Mouse (Mus musculus): Measurements from ENCODE around the gene Sik2.

Sik2 gene

DNA sequence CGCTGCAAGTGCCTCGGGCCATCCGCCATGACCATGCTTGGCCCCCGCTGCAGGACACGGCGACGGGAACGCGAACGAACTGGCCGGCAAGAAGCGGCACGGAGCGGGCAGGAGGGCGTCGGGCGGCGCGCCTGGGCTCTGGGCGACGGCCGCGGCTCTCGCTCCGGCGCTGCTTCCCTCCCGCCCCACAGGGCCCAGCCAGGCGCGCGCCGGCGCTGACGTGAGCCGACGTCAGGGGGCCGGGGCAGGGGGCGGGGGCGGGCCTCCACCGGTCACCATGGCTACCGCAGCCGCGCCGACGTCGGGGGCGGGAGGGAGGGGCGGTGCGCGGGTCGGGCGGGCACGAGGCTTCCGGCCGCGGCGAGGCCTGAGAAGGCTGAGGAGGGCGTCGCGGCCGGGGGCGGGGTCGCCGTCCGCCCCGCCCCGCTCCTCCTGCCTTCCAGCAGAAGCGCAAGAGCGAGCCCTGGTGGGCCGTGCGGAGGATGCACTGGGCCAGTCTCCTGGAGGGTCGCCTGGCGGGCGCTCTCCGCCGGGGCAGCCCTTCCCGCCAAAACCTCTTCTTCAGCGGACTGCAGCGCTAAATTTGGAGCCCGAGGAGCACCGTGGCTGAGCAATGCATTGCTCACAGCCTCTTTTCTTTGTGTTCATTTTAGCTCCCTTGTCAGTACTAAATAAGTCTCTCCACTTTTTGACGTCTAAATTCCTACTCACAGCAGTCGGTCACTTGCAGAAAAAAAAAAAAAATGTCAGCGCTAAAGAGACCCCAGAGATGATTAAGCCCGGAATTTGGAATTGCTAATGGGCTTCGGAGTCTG is at the start of gene Sik2:
Gene Sik2 (minus strand): TSS at position 233 of the 815 bp plus-strand sequence.
- DNase-seq, result peak; percentile 90 to 95

DNA sequence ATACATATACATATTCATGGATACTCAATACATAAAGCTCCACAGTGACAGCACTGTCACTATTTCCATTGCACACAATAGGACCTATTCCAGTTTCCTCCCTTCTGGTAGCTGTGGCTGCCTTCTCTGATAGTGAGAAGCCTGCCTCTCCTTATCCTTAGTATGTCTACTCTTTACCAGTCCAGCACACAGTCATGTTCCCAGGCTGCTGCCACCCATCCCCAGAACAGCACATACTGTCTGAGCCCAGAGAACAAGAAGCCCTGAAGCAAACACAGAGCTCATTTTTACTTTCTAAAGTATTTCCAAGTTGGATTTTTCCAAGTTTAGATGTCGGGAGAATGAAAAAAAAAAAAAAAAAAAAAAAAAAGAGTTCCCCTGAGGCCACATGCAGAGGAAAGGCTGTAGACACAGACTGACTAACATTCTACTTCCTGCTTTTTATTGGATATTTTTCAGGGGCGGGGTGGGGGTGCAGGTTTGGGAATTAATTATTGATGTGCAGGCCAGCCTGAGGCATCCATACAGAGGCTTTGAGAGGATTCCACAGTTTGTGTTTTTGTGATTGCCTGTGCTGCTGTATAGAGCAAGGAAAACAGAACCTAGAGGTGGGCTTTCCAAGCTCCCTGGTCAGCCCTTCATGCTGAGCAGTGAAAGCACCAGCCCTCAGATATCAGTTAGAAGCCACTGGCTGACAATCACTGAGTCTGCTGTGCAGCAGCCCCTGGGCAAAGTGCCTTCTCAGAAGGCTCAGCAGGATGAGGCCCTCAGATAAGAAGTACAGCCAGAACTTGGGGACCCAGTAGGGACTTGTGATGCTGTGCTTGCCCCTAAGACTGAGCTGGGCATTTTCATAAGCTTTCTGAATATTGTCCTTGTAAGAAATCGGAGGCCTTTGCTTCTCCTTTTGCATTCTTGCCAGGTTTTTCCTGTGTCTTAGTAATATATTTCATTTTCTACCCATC is 47.8 kb upstream of the Sik2 start:
- DNase-seq, result peak; percentile 16 to 26

GRCm38 (mm10) chr9:51052180-51052579 is 43.3 kb upstream of the Sik2 start:
- DNase-seq, result peak in 1 of 2 experiments; percentile 8

DNA sequence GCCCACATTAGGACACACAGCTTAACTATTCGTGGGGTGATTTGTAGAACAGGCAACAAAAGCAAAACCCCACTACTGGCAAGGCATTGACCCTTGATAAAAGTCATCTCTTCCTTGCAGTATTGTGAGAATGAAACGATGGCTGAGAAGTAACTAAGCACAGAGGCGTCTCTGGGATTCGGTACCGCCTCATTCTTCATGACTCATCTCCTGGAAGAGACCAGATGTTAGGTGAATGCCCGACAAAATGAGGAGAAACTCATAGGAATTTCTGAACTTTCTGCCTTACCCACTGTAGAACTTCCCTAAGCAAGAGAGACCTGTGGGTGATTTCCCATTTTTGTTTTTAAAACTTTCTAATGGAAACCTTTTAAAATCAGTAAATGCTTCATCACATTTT is 33.3 kb upstream of the Sik2 start:
- no peak for DNase-seq

DNA sequence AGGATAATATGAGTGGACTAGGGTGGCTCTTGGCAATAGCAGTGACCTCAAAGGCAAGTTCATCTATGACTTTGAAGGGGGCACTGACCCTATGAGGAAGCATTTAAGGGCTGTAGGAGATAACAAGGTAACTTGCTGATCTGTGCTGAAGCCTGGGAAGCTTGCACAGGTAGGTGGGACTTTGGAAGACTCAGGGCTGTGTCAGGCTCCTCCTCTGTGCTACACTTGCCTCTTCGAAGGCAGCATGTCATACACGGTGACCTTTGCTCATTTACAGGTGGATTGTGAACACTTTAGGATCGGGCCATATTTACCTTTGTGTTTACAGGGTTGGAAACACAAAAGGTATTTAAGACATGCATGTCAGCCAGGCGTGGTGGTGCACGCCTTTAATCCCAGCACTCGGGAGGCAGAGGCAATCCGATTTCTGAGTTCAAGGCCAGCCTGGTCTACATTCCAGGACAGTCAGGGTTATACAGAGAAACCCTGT is 32.7 kb upstream of the Sik2 start:
- DNase-seq, result no peak

GRCm38 (mm10) chr9:51032785-51033529 is 24.1 kb upstream of the Sik2 start:
- DNase-seq, result no peak

DNA sequence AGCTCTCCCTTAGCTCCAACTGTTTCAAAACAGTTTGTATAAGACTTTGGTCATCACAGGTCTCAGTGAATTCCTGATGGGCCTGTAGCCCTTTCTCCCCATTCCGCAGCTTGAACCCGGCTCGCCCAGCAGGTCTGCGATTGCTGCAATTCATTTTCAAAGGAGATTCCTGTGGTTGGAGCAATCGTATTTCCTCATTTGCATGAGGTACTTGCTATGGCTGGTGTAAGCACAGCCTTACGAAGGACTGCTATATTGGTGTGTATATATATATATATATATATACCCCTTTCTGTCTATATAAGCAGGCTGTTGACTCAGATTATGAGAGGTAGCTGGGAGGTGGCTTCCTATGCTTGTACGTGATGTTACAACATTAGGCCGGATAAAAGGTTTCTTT is 23.4 kb upstream of the Sik2 start:
- DNase-seq, result no peak

GRCm38 (mm10) chr9:51031603-51032002 is 22.7 kb upstream of the Sik2 start:
- DNase-seq, result no peak

DNA sequence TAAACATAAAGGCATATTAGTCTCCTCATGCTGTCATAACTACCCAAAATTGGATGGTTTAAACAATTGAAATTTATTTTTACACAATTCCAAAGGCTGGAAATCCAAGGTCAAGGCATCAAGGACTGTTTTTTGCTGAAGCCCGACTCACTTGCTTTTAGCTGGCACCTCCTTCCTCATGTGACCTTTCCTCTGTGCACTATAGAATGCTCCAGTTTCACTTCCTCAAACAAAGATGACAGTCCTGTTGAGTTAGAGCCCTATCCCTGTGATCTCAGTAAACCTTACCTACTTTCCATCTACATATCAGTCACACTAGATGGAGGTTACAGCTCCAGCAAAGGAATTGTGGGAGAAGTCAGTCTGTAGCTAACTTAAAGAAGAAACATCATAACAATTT is 21.3 kb upstream of the Sik2 start:
- DNase-seq, result no peak

GRCm38 (mm10) chr9:51026952-51027351 is 18.1 kb upstream of the Sik2 start:
- no peak for DNase-seq

DNA sequence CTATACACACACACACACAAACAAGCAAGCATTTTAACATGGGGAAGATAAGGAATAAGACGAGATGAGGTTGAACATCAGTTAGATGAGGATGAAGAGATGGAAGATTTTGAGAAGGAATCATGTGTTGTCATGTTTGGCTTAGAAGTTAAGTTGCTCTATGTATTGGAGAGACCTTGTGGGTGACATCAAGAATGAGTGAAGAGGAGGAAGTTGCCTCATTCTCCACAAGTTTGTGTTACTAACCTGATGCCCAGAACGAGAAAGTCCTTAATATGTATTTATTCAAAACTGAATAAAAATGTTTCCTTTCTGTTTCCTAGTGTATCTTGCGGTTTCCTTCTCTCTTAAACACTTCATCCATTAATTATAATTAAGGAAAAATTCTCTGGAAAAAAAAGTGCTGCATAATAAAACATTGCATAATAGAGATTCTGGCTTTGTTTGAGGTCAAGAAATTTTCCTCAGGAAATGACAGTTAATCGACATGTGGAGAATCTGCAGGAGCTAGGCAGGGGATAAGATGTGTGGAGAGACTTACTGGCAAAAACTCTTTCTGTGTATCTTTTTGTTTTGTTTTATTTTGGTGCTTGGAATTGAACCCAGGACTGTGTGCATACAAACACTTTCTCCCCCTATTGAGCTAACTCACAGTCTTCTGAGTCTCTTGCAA is 12.4 kb upstream of the Sik2 start:
- DNase-seq, result no peak

DNA sequence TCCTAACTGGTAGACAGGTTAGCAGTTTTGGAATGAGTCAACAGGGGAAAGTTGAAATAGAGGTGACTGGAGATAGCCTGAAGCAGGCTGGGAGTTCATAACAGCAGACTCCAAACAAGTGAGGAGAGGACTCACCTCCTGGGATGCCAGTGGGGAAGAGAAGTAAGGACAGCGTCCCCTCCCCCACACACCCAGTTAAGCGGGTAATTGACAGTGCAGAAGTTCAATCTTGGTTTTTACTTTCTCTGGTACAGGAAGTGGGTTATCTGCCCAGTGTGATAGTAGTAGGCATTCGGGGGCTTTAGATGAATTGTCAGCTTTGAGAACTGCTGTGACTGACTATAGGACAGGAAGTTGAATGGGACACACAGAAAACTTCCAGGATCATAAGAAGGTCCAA is 11.5 kb upstream of the Sik2 start:
- DNase-seq, result no peak

- DNase-seq, result no peak
These were observed 10.8 kb upstream of the Sik2 start for GRCm38 (mm10) chr9:51019670-51020069.

- DNase-seq, result no peak
These were observed 6.9 kb upstream of the Sik2 start for GRCm38 (mm10) chr9:51015732-51016131.

GRCm38 (mm10) chr9:51013644-51014043 is 4.8 kb upstream of the Sik2 start:
- DNase-seq, result no peak

- no peak for DNase-seq
These were observed 730 bp upstream of the Sik2 start for GRCm38 (mm10) chr9:51009656-51009950.

- peak; percentile 23 to 59 for DNase-seq
These were observed 619 bp downstream of the Sik2 start for GRCm38 (mm10) chr9:51008068-51008840.

GRCm38 (mm10) chr9:51007726-51008067 is 1.2 kb downstream of the Sik2 start:
- no peak for DNase-seq

GRCm38 (mm10) chr9:51006846-51007245 is 2.0 kb downstream of the Sik2 start:
- DNase-seq, result peak; percentile 60 to 83

DNA sequence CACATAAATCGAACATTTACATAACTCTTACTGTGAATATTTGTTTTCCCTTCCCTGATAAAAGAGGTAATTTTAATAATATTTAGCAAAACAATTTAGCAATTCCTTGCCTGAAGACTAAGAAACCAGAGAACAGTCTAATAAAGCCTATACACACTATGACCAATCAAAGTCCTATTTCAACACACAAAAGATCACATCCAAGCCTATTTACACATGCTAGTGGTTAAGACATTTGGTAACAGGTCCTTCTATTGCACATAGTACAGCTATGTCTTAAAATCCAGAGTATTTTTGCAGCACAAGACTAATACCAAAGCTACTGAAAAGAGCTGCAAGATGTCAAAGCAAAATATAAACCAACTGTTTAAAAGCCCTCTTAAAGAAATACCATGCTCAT is 4.8 kb downstream of the Sik2 start:
- no peak for DNase-seq

DNA sequence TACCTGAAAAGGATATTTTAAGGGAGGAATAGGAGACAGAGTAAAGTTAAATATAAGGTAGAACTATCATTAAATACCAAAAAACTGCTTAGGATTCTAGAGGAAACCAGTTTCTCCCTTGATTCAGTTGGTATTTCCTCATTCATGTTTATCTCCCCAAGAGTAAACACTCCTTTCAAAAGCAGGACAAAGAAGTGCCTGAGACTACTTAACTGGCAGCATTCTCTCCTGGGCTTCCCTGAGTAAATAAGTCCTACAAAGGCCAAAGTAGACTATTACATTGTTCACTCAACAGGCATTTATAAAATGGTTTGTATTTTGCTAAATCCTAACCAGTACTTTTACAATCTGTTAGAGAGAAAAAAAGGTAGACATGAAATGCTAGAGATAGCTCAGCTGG is 22.2 kb downstream of the Sik2 start:
- DNase-seq, result no peak

- no peak for DNase-seq
These were observed 22.8 kb downstream of the Sik2 start for GRCm38 (mm10) chr9:50986123-50986522.

All from kidney, postnatal 36 days (tissue).